Mouse (Mus musculus) midbrain, postnatal 0 days (tissue): ENCODE measurements around the gene Zbtb44. TPM values are rescaled to one million over a fixed set of nuclear protein-coding genes. Genes with fewer than 3 reads are reported as not detected.

Source experiments
- ATAC-seq: fragments of 200-750 bp; cut with Nextera tagmentation; 2 replicates; pipeline ENCODE4 v1.8.0; 2017; ENCODE audit warnings: moderate number of reproducible peaks, mild to moderate bottlenecking, moderate TSS enrichment, moderate library complexity; ENCODE audit not compliant: low FRiP score
- DNase-seq: peaks from one replicate; pipeline ENCODE4 v3.0.0-alpha.2; 2015; ENCODE audit warnings: low spot score
- H3K27ac ChIP-seq: fragments of 300-500 bp; sonication (generic); 2 replicates; pipeline ENCODE4 v1.5.1; 2014; ENCODE audit warnings: low read depth, mild to moderate bottlenecking, low read length, mixed read lengths
- H3K27me3 ChIP-seq: fragments of 300-500 bp; sonication (generic); 2 replicates; pipeline ENCODE4 v1.6.1; 2014; ENCODE audit warnings: low read length, control low read depth, mixed read lengths; ENCODE audit not compliant: insufficient read depth
- H3K36me3 ChIP-seq: fragments of 300-500 bp; sonication (generic); 2 replicates; pipeline ENCODE4 v1.6.1; 2014; ENCODE audit warnings: low read length, control low read depth, mixed read lengths; ENCODE audit not compliant: insufficient read depth
- H3K4me1 ChIP-seq: fragments of 300-500 bp; sonication (generic); 2 replicates; pipeline ENCODE4 v1.6.1; 2014; ENCODE audit warnings: mild to moderate bottlenecking, control low read depth, antibody characterized with exemption, low read length, mixed read lengths; ENCODE audit not compliant: insufficient read depth
- H3K4me2 ChIP-seq: fragments of 300-500 bp; sonication (generic); 2 replicates; pipeline ENCODE4 v1.6.1; 2014; ENCODE audit warnings: low read depth, mild to moderate bottlenecking, low read length, mixed read lengths; ENCODE audit not compliant: poor library complexity, severe bottlenecking
- H3K4me3 ChIP-seq: fragments of 300-500 bp; sonication (generic); 2 replicates; pipeline ENCODE4 v1.5.1; 2014; ENCODE audit warnings: low read depth, mild to moderate bottlenecking, low read length, moderate library complexity
- H3K9ac ChIP-seq: fragments of 300-500 bp; sonication (generic); replicated peaks from 2 replicates; pipeline ENCODE4 v1.6.1; 2014; ENCODE audit warnings: mild to moderate bottlenecking, low read length, moderate library complexity, mixed read lengths; ENCODE audit not compliant: poor library complexity, severe bottlenecking
- H3K9me3 ChIP-seq: fragments of 300-500 bp; sonication (generic); 2 replicates; pipeline ENCODE4 v1.6.1; 2016; ENCODE audit warnings: low read length, control low read depth
- CTCF ChIP-seq: IDR thresholded peaks from 2 replicates; pipeline ENCODE4 v1.5.1; 2016; ENCODE audit warnings: antibody characterized with exemption, mild to moderate bottlenecking
- WGBS: fragments of 180-500 bp; shearing (Covaris S2); extraction: QIAGEN DNeasy Blood & Tissue Kit; methylation state at CpG from one replicate; pipeline ENCODE4 v1.1.7; 2014; 5-methylcytosine and 5-hydroxymethylcytosine counted together
- polyA plus RNA-seq: library from polyadenylated mRNA; unstranded; fragments of >200 nt; fragmentation: Nextera tagmentation; extraction: Ambion mirVana; gene quantifications from 2 replicates; pipeline ENCODE4 v1.2.1, GENCODE M21; 2015
- total RNA-seq: library from RNA; depleted of rRNA; stranded (reverse); fragments of >200 nt; gene quantifications from 2 replicates; pipeline ENCODE4 v1.2.3, GENCODE M21; 2014; rRNA removed

Gene Zbtb44
- total and polyA plus RNA-seq, 2 experiments from 2014 or later, result 3.6 to 14.2 TPM

DNA sequence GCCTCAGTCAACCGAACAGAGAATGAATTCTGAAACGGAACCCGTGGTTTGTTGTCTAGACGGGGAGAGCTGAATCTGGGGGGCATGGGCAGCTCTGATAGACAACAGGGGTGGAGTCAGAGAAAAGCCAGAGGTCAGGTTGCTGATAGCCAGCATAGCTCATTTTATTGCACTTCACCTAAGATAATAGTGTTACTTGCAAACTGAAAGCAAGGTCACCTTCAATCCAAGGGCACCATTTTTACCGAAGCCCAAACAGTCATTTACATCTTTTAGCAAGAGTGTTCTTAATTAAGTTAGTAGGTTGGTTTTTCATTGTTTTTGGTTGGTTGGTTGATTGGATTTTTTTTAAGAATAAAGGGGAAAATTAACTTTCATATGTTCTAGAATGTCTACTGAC lies 89.0 kb downstream of the Zbtb44 start:
- no peak overlapping the region for H3K9ac ChIP-seq
- ATAC-seq (no peak), DNase-seq (no peak)
- no peaks in the 10 kb centered on the region for H3K27me3 ChIP-seq
- no peaks in the 10 kb centered on the region for H3K4me1 ChIP-seq
- no peaks in the 10 kb centered on the region for H3K9me3 ChIP-seq
- no peak overlapping the region for H3K4me2 ChIP-seq
- 78% methylated on average over 5 of the region's 5 CpGs for WGBS
- H3K36me3 ChIP-seq, result no peaks in the 10 kb centered on the region
- no peak overlapping the region for H3K4me3 ChIP-seq
- TF ChIP-seq CTCF, result no peak
- no peak overlapping the region for H3K27ac ChIP-seq

DNA sequence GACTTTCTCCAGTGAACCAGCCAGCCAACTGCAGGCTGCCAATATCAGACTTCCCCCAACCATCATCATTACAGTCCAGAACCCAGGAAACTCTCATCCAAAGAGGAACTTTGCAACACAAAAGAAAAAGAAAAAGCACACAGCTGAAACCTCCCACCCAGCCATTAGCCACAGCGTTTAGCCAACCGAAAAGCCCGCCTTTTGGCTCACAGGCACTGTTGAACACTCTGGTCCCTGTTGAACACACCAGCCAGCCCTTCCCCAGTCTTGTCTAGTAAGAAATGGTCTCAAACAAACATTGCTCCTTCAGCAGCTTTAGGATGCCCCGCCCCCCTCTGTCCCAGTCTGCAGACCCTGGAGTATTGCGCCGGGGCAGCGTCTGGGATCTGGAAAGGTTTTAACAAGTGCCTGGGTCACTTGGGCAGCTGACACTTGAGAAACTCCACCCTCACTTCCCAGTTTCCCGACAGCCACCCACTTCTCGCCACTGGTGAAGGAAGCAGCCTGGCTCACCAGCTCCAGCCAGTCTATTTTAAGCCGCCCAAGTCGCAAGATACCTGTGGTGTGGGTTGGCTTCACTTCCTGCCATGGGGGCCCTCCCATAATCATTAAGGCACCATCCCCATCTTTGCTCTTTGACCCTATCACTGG lies 89.6 kb downstream of the Zbtb44 start:
- no peaks in the 10 kb centered on the region for H3K27me3 ChIP-seq
- WGBS, result 78% methylated on average over 11 of the region's 11 CpGs
- H3K4me1 ChIP-seq, result no peaks in the 10 kb centered on the region
- H3K27ac ChIP-seq, result no peak overlapping the region
- H3K9ac ChIP-seq, result no peak overlapping the region
- H3K4me3 ChIP-seq, result no peak overlapping the region
- H3K4me2 ChIP-seq, result no peak overlapping the region
- TF ChIP-seq CTCF, result no peak
- ATAC-seq (no peak), DNase-seq (no peak)
- H3K9me3 ChIP-seq, result no peaks in the 10 kb centered on the region
- no peaks in the 10 kb centered on the region for H3K36me3 ChIP-seq

DNA sequence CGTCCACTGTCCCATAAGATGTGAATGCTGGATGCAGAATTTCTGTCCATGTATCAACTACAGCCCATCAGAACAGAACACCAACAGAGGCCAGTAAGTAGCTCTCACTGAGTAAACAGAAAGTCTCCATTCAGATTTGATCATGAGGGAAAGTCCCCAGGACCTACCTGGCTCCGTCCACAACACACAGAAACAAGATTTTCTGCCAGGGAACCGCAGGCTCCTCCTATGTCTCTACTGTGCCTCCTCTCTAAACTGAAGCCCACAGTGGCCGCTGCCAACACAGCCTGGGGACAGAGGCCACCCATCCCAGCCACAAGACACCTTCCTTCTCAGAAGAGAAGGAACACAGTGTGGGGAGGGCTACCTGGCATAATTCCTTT lies 90.1 kb downstream of the Zbtb44 start:
- no peaks in the 10 kb centered on the region for H3K36me3 ChIP-seq
- DNase-seq (no peak), ATAC-seq (no peak)
- WGBS, result 85% methylated on average over 4 of the region's 4 CpGs
- TF ChIP-seq CTCF, result no peak
- no peaks in the 10 kb centered on the region for H3K4me1 ChIP-seq
- no peak overlapping the region for H3K27ac ChIP-seq
- H3K27me3 ChIP-seq, result no peaks in the 10 kb centered on the region
- H3K4me3 ChIP-seq, result no peak overlapping the region
- H3K9ac ChIP-seq, result no peak overlapping the region
- no peaks in the 10 kb centered on the region for H3K9me3 ChIP-seq
- no peak overlapping the region for H3K4me2 ChIP-seq

DNA sequence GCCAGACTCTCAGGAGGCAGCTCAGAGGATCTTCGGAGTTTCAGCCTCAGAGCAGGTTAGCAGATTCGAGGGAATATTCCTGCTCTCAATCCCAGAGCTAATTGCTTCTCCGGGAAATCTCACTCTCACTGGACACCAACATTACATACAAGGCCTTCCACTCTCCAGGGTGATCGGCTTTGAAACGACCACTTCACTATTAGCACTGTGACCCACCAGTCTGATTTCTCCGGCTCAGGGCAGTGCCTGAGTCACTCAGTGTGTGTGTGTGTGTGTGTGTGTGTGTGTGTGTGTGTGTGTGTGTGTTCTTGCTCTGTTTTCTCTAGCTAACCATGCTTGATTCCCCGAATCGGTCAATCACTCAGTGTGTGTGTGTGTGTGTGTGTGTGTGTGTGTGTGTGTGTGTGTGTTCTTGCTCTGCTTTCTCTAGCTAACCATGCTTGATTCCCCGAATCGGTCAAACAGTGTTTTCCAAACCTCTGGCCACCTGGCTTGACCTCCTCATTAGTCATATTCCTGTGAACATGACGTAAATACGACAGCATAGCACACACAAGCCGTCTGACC lies 92.1 kb downstream of the Zbtb44 start:
- H3K4me2 ChIP-seq, result no peak overlapping the region
- no peak for TF ChIP-seq CTCF
- H3K27ac ChIP-seq, result no peak overlapping the region
- no peaks in the 10 kb centered on the region for H3K4me1 ChIP-seq
- DNase-seq (no peak), ATAC-seq (no peak)
- no peaks in the 10 kb centered on the region for H3K9me3 ChIP-seq
- WGBS, result 59% methylated on average over 13 of the region's 13 CpGs
- no peak overlapping the region for H3K9ac ChIP-seq
- H3K36me3 ChIP-seq, result no peaks in the 10 kb centered on the region
- no peak overlapping the region for H3K4me3 ChIP-seq
- H3K27me3 ChIP-seq, result no peaks in the 10 kb centered on the region

Other genes starting within 250 kb of the Zbtb44 start
- 18.3 and 19.3 TPM in 2 replicates for gene Adamts15, start 108.2 kb upstream of the Zbtb44 start, total RNA-seq
- 4.7 and 5.9 TPM in 2 replicates for gene Adamts15, start 108.2 kb upstream of the Zbtb44 start, polyA plus RNA-seq
- 2.9 and 3.0 TPM in 2 replicates for gene Adamts8, start 88.1 kb upstream of the Zbtb44 start, total RNA-seq
- gene Adamts8, start 88.1 kb upstream of the Zbtb44 start, polyA plus RNA-seq, result 1.2 and 1.9 TPM in 2 replicates
- gene St14, start 101.2 kb downstream of the Zbtb44 start, total RNA-seq, result 1.4 and 1.9 TPM in 2 replicates
- 1.2 and 1.5 TPM in 2 replicates for gene St14, start 101.2 kb downstream of the Zbtb44 start, polyA plus RNA-seq
- 379 and 425 TPM in 2 replicates for gene Aplp2, start 181.2 kb downstream of the Zbtb44 start, total RNA-seq
- gene Aplp2, start 181.2 kb downstream of the Zbtb44 start, polyA plus RNA-seq, result 406 and 441 TPM in 2 replicates
- gene Prdm10, start 249.9 kb downstream of the Zbtb44 start, total RNA-seq, result 14.8 and 17.3 TPM in 2 replicates
- 4.6 and 5.0 TPM in 2 replicates for gene Prdm10, start 249.9 kb downstream of the Zbtb44 start, polyA plus RNA-seq